Mouse (Mus musculus) heart, adult 2 months (tissue): ENCODE results near the gene Afap1l2. TPM values are rescaled to one million over a fixed set of nuclear protein-coding genes. Genes with fewer than 3 reads are reported as not detected.

Experiments
- DNase-seq, 2 experiments: peaks; one replicate each; pipeline ENCODE4 v3.0.0; 2021
- H3K27ac ChIP-seq: fragments of 200-600 bp; 2 replicates; pipeline ENCODE4 v1.8.1; 2022
- H3K27me3 ChIP-seq: fragments of 200-500 bp; 2 replicates; pipeline ENCODE4 v1.6.1; 2012; ENCODE audit warnings: mild to moderate bottlenecking, low read length, inconsistent platforms, mixed read lengths; ENCODE audit not compliant: control insufficient read depth, insufficient read depth
- H3K36me3 ChIP-seq: fragments of 200-500 bp; 2 replicates; pipeline ENCODE4 v1.6.1; 2012; ENCODE audit warnings: low read length, inconsistent platforms; ENCODE audit not compliant: control insufficient read depth, insufficient read depth
- H3K4me1 ChIP-seq: fragments of 200-500 bp; 2 replicates; pipeline ENCODE4 v1.6.1; 2011; ENCODE audit warnings: low read length; ENCODE audit not compliant: control insufficient read depth, insufficient read depth
- H3K4me3 ChIP-seq: fragments of 200-600 bp; 2 replicates; pipeline ENCODE4 v1.8.1; 2022
- H3K79me2 ChIP-seq: fragments of 200-500 bp; replicated peaks from 2 replicates; pipeline ENCODE4 v1.6.1; 2012; ENCODE audit warnings: mild to moderate bottlenecking, inconsistent platforms, low read length, moderate library complexity, mixed read lengths; ENCODE audit not compliant: control insufficient read depth, insufficient read depth
- H3K9ac ChIP-seq: fragments of 200-500 bp; 2 replicates; pipeline ENCODE4 v1.6.1; 2012; ENCODE audit warnings: low read depth, mild to moderate bottlenecking, control low read depth, inconsistent platforms, low read length, mixed read lengths
- CTCF ChIP-seq: fragments of 200-600 bp; IDR thresholded peaks from 2 replicates; pipeline ENCODE4 v1.8.1; 2022; ENCODE audit warnings: antibody characterized with exemption, mild to moderate bottlenecking, moderate library complexity
- EP300 ChIP-seq: fragments of 200-500 bp; IDR thresholded peaks from 2 replicates; pipeline ENCODE4 v1.6.1; 2011; ENCODE audit warnings: low read depth, low read length, control low read depth; ENCODE audit not compliant: insufficient read depth
- POLR2A ChIP-seq: fragments of 200-500 bp; IDR thresholded peaks from 2 replicates; pipeline ENCODE4 v1.6.1; 2011; ENCODE audit warnings: mild to moderate bottlenecking, low read depth, low read length, control low read depth; ENCODE audit not compliant: insufficient read depth
- WGBS: fragments of 180-500 bp; shearing (Covaris S2); methylation state at CpG from one replicate; pipeline ENCODE4 v1.1.7; 2018; 5-methylcytosine and 5-hydroxymethylcytosine counted together
- intact Hi-C: fragments of 180-260 bp; cut with DNase I; formaldehyde crosslinking; loops from one replicate; pipeline ENCODE4 v1.15.1; 2025
- polyA plus RNA-seq: library from polyadenylated mRNA; depleted of rRNA; stranded (reverse); fragments of >200 nt; gene quantifications from 2 replicates; pipeline ENCODE4 v1.2.3, GENCODE M21; 2012
- total RNA-seq, 2 experiments: library from RNA; stranded (reverse); gene quantifications; 2 replicates each; pipeline ENCODE4 v1.2.3; 2021

The Afap1l2 gene
- total and polyA plus RNA-seq, 3 experiments = 1.8 to 3.6 (median 3.6) TPM

DNA sequence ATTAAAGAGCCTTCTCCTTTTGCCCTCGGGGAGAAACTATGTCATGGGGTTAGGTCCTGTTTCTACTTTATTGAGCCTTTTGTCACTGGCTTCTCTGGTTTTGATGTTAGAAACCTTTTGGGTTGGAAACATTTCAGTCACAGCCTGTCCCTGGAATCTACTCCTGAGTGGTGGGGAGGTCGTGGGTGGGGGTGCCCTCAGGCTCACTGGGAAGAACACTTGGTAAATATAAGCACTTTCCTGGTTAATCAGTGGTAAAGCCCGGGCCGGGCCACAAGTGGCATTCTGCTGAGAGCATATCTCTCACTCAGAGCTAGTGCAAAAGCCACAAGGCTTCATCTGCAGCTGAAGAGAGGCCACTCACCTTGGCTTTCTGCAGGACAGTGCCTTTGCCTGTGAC lies 94.3 kb downstream of the Afap1l2 start:
- no peaks in the 10 kb centered on the region for H3K27me3 ChIP-seq
- 79% methylated on average over 4 of the region's 4 CpGs for WGBS
- no peak overlapping the region for H3K4me3 ChIP-seq
- H3K79me2 ChIP-seq = no peaks in the 10 kb centered on the region
- H3K36me3 ChIP-seq = no peaks in the 10 kb centered on the region
- no peak overlapping the region for H3K27ac ChIP-seq
- H3K4me1 ChIP-seq = no peaks in the 10 kb centered on the region
- intact Hi-C loops = no loop called here
- no peak for TF ChIP-seq EP300
- TF ChIP-seq CTCF = no peak
- TF ChIP-seq POLR2A = no peak
- no peak for DNase-seq
- H3K9ac ChIP-seq = no peak overlapping the region

DNA sequence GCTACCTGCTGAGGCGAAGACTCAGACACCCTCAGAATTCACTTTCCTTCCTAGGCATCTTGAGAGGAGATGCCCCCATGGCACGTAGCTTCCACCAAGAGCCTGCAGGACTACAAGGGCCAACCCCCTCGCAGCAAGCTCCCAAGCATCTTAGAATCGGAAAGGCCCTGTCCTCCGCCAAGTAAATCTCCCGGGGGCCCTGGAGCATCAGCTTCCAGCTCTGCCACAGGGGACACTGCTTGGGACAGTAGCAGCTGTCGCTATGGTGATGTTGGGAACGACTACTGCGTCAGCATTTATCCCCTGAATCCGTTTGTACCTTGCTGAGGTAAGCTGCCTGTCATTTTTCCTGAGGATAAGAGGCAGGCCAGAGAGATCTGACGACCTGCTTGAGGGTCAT lies 97.5 kb downstream of the Afap1l2 start:
- 54% methylated on average over 11 of the region's 11 CpGs for WGBS
- H3K27me3 ChIP-seq = no peaks in the 10 kb centered on the region
- no peak overlapping the region for H3K27ac ChIP-seq
- TF ChIP-seq EP300 = no peak
- no peak for TF ChIP-seq CTCF
- TF ChIP-seq POLR2A = no peak
- intact Hi-C loops = no loop called here
- no peaks in the 10 kb centered on the region for H3K36me3 ChIP-seq
- peak in 1 of 2 experiments; percentile 31 for DNase-seq
- no peak overlapping the region for H3K4me3 ChIP-seq
- H3K79me2 ChIP-seq = no peaks in the 10 kb centered on the region
- H3K4me1 ChIP-seq = no peaks in the 10 kb centered on the region
- no peak overlapping the region for H3K9ac ChIP-seq

DNA sequence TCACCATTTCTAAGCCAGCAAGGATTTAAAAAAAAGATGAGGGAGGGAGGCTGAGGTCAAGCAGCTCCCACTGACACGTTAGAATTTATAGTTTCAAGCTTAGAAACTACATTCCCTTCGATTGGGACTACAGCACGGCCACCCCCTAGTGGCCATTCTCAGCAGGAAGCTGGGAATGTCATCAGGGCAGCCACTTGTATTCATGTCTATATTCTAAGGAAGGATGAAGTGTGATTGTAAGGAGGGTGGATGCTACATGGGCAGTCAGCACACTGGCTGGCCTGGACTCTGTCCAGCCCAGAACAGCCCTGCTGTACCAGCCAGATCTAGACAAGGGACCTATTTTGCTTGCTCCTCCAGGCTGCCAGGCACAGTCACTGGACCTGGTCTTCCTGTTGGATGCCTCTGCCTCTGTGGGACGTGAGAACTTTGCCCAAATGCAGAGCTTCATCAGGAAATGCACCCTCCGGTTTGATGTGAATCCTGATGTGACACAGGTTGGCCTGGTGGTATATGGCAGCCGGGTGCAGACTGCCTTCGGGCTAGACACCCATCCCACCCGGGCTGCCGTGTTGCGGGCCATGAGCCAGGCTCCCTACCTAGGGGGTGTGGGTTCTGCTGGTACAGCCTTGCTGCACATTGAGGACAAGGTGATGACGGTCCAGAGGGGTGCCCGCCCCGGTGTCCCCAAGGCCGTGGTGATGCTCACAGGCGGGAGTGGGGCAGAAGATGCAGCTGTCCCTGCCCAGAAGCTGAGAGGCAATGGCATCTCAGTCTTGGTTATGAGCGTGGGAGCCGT lies 99.4 kb downstream of the Afap1l2 start:
- Histone ChIP-seq H3K79me2 (no peaks in the 10 kb centered on the region), H3K4me3 (no peak overlapping the region), H3K27me3 (no peaks in the 10 kb centered on the region), H3K9ac (no peak overlapping the region), H3K36me3 (no peaks in the 10 kb centered on the region), H3K27ac (no peak overlapping the region), H3K4me1 (no peaks in the 10 kb centered on the region)
- intact Hi-C loops = loop anchor here (5.0 kb wide), 3 partner anchors 96 to 486 kb away; no protein-coding TSS in a partner anchor
- TF ChIP-seq POLR2A = no peak
- 0 out of 2 replicates have a peak, but pooled peaks have one; percentile 15 for TF ChIP-seq EP300
- TF ChIP-seq CTCF = peak; percentile 82
- 68% methylated on average over 17 of the region's 17 CpGs for WGBS
- DNase-seq = peak in 1 of 2 experiments; percentile 36

DNA sequence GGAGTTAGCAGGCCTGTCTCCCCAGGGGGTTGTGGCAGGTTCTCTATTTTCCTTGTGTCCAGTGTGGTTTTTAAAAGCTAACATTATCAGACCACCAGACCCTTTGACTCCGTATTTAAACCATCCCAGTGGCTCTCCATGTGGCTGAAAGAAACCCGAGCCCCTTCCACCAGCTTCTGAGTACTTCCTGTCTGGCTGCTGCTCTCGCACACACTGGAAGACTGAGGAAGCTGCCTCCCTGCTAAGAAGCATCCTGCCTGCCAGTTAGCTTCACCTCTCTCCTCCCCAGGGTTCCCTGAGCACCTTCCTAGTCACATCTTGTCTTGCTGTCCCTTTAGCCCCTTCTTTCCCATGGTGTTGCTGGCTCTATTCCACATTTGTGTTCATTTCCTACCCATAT lies 100.2 kb downstream of the Afap1l2 start:
- H3K27ac ChIP-seq = no peak overlapping the region
- H3K9ac ChIP-seq = no peak overlapping the region
- H3K79me2 ChIP-seq = no peaks in the 10 kb centered on the region
- DNase-seq = no peak
- intact Hi-C loops = loop anchor here (5.0 kb wide), 3 partner anchors 96 to 486 kb away; no protein-coding TSS in a partner anchor
- H3K27me3 ChIP-seq = no peaks in the 10 kb centered on the region
- H3K4me3 ChIP-seq = no peak overlapping the region
- no peaks in the 10 kb centered on the region for H3K4me1 ChIP-seq
- H3K36me3 ChIP-seq = no peaks in the 10 kb centered on the region
- no peak for TF ChIP-seq POLR2A
- 35% methylated on average over 3 of the region's 3 CpGs for WGBS

GRCm38 (mm10) chr19:56905395-56905794 lies 102.6 kb downstream of the Afap1l2 start:
- WGBS = 80% methylated on average over 7 of the region's 7 CpGs
- DNase-seq = no peak

GRCm38 (mm10) chr19:56904095-56904494 lies 103.9 kb downstream of the Afap1l2 start:
- no peaks in the 10 kb centered on the region for H3K27me3 ChIP-seq

More at GRCm38 (mm10) chr19:56905395-56905794, 102.6 kb downstream of the Afap1l2 start:
- no peaks in the 10 kb centered on the region for H3K4me1 ChIP-seq
- H3K27ac ChIP-seq = no peak overlapping the region
- intact Hi-C loops = loop anchor here (5.0 kb wide), 3 partner anchors 93 to 483 kb away; no protein-coding TSS in a partner anchor
- H3K27me3 ChIP-seq = no peaks in the 10 kb centered on the region
- no peaks in the 10 kb centered on the region for H3K79me2 ChIP-seq
- no peak overlapping the region for H3K4me3 ChIP-seq
- TF ChIP-seq POLR2A (no peak), CTCF (no peak), EP300 (no peak)
- no peaks in the 10 kb centered on the region for H3K36me3 ChIP-seq
- no peak overlapping the region for H3K9ac ChIP-seq

More at GRCm38 (mm10) chr19:56904095-56904494, 103.9 kb downstream of the Afap1l2 start:
- no peaks in the 10 kb centered on the region for H3K36me3 ChIP-seq
- H3K27ac ChIP-seq = no peak overlapping the region
- no peaks in the 10 kb centered on the region for H3K4me1 ChIP-seq
- H3K79me2 ChIP-seq = no peaks in the 10 kb centered on the region
- no peak for DNase-seq
- WGBS = 50% methylated on average over 3 of the region's 3 CpGs
- TF ChIP-seq EP300 = no peak
- no peak for TF ChIP-seq POLR2A
- no peak for TF ChIP-seq CTCF
- no peak overlapping the region for H3K4me3 ChIP-seq
- intact Hi-C loops = no loop called here
- no peak overlapping the region for H3K9ac ChIP-seq
